Comparison of ENCODE assay signal across 24 mouse cellular contexts in the genomic region with DNA sequence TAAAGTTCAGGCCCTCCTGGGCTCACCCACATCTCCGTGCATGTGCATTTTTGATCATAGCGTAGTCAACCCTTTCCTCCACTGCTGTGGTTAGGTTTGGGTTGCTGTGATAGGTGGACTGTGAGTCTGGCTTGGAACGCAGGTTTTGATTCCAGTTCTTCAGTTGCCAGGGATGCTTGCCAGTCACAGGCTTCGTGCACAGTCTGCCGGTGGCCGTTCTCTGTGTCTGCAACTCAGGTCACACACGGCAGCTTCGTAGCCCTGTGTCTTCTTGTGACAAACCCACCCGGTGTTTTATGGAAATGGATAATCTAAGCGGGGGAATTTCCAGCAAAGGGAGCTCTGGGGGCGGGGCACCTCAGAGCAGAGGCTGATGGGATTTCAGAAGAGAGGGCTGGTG.
"Had no signal": no experiment of that assay in that cellular context is flagged by ENCODE, and none has a peak within 500 bp of the region (broad histone marks: within the 10 kb centered on the region; RNA-seq: fewer than 3 reads in every experiment).

No protein-coding gene starts in this region.

- H3K27me3 ChIP-seq: embryonic facial prominence, embryonic 12.5 days; embryonic facial prominence, embryonic 13.5 days; embryonic facial prominence, embryonic 15.5 days; forebrain, embryonic 12.5 days; forebrain, embryonic 13.5 days; forebrain, embryonic 15.5 days had no signal

- H3K36me3 ChIP-seq: embryonic facial prominence, embryonic 10.5 days; embryonic facial prominence, embryonic 12.5 days; embryonic facial prominence, embryonic 13.5 days; embryonic facial prominence, embryonic 15.5 days; forebrain, embryonic 10.5 days; forebrain, embryonic 12.5 days; forebrain, embryonic 15.5 days; heart, embryonic 10.5 days had no signal

- H3K4me1 ChIP-seq: embryonic facial prominence, embryonic 10.5 days; embryonic facial prominence, embryonic 12.5 days; embryonic facial prominence, embryonic 13.5 days; embryonic facial prominence, embryonic 15.5 days; forebrain, embryonic 10.5 days; forebrain, embryonic 12.5 days; forebrain, embryonic 13.5 days; forebrain, embryonic 15.5 days; heart, embryonic 10.5 days had no signal

- DNase-seq: cerebellum, adult 18-20 months; cerebellum, adult 8-10 months; cerebellum, adult 9-10 months; cerebellum, adult 9-11 months; cerebellum, postnatal 25 days; cerebellum, postnatal 36 days; embryo, embryonic 11 days; forebrain, postnatal 0 days; gastrocnemius, adult 2 months; gastrocnemius, postnatal 10 days; gastrocnemius, postnatal 14 days; gastrocnemius, postnatal 25 days; gastrocnemius, postnatal 36 days; heart, adult 2 months had no signal

- H3K27ac ChIP-seq: embryonic facial prominence, embryonic 10.5 days; embryonic facial prominence, embryonic 12.5 days; embryonic facial prominence, embryonic 13.5 days; embryonic facial prominence, embryonic 15.5 days; forebrain, embryonic 10.5 days; forebrain, embryonic 12.5 days; forebrain, embryonic 13.5 days; forebrain, embryonic 15.5 days; gastrocnemius, adult 2 months; heart, adult 2 months; heart, embryonic 10.5 days had no signal

- H3K4me3 ChIP-seq: embryonic facial prominence, embryonic 10.5 days; embryonic facial prominence, embryonic 12.5 days; embryonic facial prominence, embryonic 13.5 days; embryonic facial prominence, embryonic 15.5 days; erythroblast, embryonic 14.5 days; forebrain, embryonic 10.5 days; forebrain, embryonic 12.5 days; forebrain, embryonic 13.5 days; forebrain, embryonic 15.5 days; gastrocnemius, adult 2 months; heart, adult 2 months; heart, embryonic 10.5 days had no signal
